Mouse (Mus musculus) midbrain, postnatal 0 days (tissue): ENCODE results near the gene Kcnq1. TPM values are rescaled to one million over a fixed set of nuclear protein-coding genes. Genes with fewer than 3 reads are reported as not detected.
A peak's percentile ranks its signal among the peaks of the same experiment; 100 is the strongest.

Source experiments
- ATAC-seq: fragments of 200-750 bp; cut with Nextera tagmentation; 2 replicates; pipeline ENCODE4 v1.8.0; 2017; ENCODE audit warnings: moderate number of reproducible peaks, mild to moderate bottlenecking, moderate TSS enrichment, moderate library complexity; ENCODE audit not compliant: low FRiP score
- DNase-seq: peaks from one replicate; pipeline ENCODE4 v3.0.0-alpha.2; 2015; ENCODE audit warnings: low spot score
- H3K27ac ChIP-seq: fragments of 300-500 bp; sonication (generic); 2 replicates; pipeline ENCODE4 v1.5.1; 2014; ENCODE audit warnings: low read depth, mild to moderate bottlenecking, low read length, mixed read lengths
- H3K27me3 ChIP-seq: fragments of 300-500 bp; sonication (generic); 2 replicates; pipeline ENCODE4 v1.6.1; 2014; ENCODE audit warnings: low read length, control low read depth, mixed read lengths; ENCODE audit not compliant: insufficient read depth
- H3K36me3 ChIP-seq: fragments of 300-500 bp; sonication (generic); 2 replicates; pipeline ENCODE4 v1.6.1; 2014; ENCODE audit warnings: low read length, control low read depth, mixed read lengths; ENCODE audit not compliant: insufficient read depth
- H3K4me1 ChIP-seq: fragments of 300-500 bp; sonication (generic); 2 replicates; pipeline ENCODE4 v1.6.1; 2014; ENCODE audit warnings: mild to moderate bottlenecking, control low read depth, antibody characterized with exemption, low read length, mixed read lengths; ENCODE audit not compliant: insufficient read depth
- H3K4me2 ChIP-seq: fragments of 300-500 bp; sonication (generic); 2 replicates; pipeline ENCODE4 v1.6.1; 2014; ENCODE audit warnings: low read depth, mild to moderate bottlenecking, low read length, mixed read lengths; ENCODE audit not compliant: poor library complexity, severe bottlenecking
- H3K4me3 ChIP-seq: fragments of 300-500 bp; sonication (generic); 2 replicates; pipeline ENCODE4 v1.5.1; 2014; ENCODE audit warnings: low read depth, mild to moderate bottlenecking, low read length, moderate library complexity
- H3K9ac ChIP-seq: fragments of 300-500 bp; sonication (generic); replicated peaks from 2 replicates; pipeline ENCODE4 v1.6.1; 2014; ENCODE audit warnings: mild to moderate bottlenecking, low read length, moderate library complexity, mixed read lengths; ENCODE audit not compliant: poor library complexity, severe bottlenecking
- H3K9me3 ChIP-seq: fragments of 300-500 bp; sonication (generic); 2 replicates; pipeline ENCODE4 v1.6.1; 2016; ENCODE audit warnings: low read length, control low read depth
- CTCF ChIP-seq: IDR thresholded peaks from 2 replicates; pipeline ENCODE4 v1.5.1; 2016; ENCODE audit warnings: antibody characterized with exemption, mild to moderate bottlenecking
- WGBS: fragments of 180-500 bp; shearing (Covaris S2); extraction: QIAGEN DNeasy Blood & Tissue Kit; methylation state at CpG from one replicate; pipeline ENCODE4 v1.1.7; 2014; 5-methylcytosine and 5-hydroxymethylcytosine counted together
- polyA plus RNA-seq: library from polyadenylated mRNA; unstranded; fragments of >200 nt; fragmentation: Nextera tagmentation; extraction: Ambion mirVana; gene quantifications from 2 replicates; pipeline ENCODE4 v1.2.1, GENCODE M21; 2015
- total RNA-seq: library from RNA; depleted of rRNA; stranded (reverse); fragments of >200 nt; gene quantifications from 2 replicates; pipeline ENCODE4 v1.2.3, GENCODE M21; 2014

Kcnq1 gene
- total and polyA plus RNA-seq, 2 experiments from 2014 or later, result 0.44 to 1.2 TPM

DNA sequence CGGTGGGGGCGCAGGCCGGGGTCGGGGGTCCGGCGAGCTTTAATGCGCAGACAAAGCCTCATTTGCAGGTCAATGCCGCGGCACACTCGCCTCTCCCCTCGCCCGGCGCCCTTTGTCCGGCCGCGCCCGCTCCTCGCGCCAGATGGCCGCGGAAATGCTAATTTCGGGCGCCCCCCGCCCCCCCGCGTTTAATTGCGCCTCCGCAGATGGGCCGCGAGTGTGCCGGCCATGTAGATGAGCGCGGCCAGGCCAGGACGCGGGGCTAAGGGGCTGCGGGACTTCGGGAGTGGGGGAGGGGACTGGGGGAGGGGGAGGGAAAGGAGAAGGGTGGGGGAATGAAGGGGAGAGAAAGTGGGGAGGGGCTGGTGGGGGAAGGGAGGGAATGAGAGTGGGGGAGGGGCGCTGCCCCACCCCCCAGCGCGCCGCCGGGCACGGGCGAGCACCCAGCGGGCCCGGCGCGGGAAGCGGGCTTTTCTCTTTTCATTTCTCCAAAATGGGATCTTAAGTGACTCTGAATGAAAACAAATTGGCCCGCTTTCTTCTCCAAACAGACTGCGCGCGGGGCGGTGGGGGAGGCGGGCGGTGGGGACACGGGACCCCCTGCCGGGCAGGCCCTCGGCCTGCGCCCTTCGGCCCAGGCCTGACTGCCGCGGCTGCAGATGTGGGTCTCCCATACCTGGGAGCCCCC, 331.9 kb downstream of the Kcnq1 start:
- Histone ChIP-seq H3K4me1 (peaks cover 3% of the 10 kb centered on the region; the same call in 1 of the 2 replicates), H3K36me3 (no peaks in the 10 kb centered on the region), H3K27me3 (peaks cover 3% of the 10 kb centered on the region; the same call in 1 of the 2 replicates), H3K9ac (peak overlapping the region; percentile 84), H3K27ac (0 out of 2 replicates have a peak overlapping the region, but pooled peaks have one; percentile 26), H3K4me2 (peak overlapping the region; percentile 95), H3K4me3 (peak overlapping the region; percentile 47), H3K9me3 (no peaks in the 10 kb centered on the region)
- WGBS, result under 1% methylated on average over 38 of the region's 63 CpGs
- no peak for TF ChIP-seq CTCF
- ATAC-seq, result peak; percentile 74
- peak; percentile 41 for DNase-seq

DNA sequence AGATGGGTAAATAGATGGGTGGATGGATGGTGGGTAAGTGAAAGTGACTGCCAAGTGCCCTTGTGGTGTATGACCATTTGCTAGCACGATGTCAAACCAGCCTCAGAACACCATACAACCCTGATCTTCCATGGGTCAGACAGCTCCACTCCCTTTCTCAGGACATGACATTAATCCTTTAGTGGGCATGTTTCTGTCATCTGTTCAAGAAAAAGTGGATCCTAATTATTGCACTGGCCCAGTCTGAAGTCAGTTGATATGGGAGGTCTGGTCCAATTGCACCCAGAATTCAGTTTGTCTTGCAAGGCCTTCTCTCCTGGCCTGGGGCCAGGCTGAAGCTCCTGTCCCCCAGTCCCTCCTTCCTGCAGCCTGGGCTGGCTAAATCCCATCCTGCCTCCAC, 332.8 kb downstream of the Kcnq1 start:
- ATAC-seq (no peak), DNase-seq (no peak)
- Histone ChIP-seq H3K4me2 (no peak overlapping the region), H3K9ac (no peak overlapping the region), H3K36me3 (no peaks in the 10 kb centered on the region), H3K4me3 (no peak overlapping the region), H3K27me3 (peaks cover 2% of the 10 kb centered on the region; the same call in 1 of the 2 replicates), H3K9me3 (no peaks in the 10 kb centered on the region), H3K4me1 (peaks cover 3% of the 10 kb centered on the region; the same call in 1 of the 2 replicates), H3K27ac (no peak overlapping the region)
- 69% methylated on average over 1 of the region's 1 CpGs for WGBS
- no peak for TF ChIP-seq CTCF

DNA sequence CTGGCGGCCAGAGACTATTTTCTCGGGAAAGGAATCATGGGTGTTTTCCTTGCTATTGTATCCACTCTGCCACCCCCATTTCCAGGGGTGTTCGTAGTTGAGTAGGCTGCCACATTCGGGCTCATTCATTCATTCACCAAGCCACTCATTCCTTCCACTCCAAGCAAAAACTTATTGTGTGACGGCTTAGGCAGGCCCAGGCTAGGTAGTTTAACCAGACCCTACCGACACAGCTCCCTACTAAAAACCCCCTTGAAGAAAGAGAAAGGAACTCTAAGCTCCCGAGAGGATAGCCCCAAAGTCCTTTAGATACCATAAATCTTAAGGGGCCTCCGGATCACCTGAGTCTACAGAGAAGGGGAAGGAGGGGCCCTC, 338.4 kb downstream of the Kcnq1 start:
- Histone ChIP-seq H3K9me3 (no peaks in the 10 kb centered on the region), H3K27me3 (peaks cover 3% of the 10 kb centered on the region; the same call in 1 of the 2 replicates), H3K4me3 (no peak overlapping the region), H3K36me3 (no peaks in the 10 kb centered on the region), H3K27ac (no peak overlapping the region), H3K4me1 (no peaks in the 10 kb centered on the region; the same call in 1 of the 2 replicates), H3K4me2 (no peak overlapping the region), H3K9ac (no peak overlapping the region)
- no peak for TF ChIP-seq CTCF
- DNase-seq (no peak), ATAC-seq (no peak)
- WGBS, result 42% methylated on average over 8 of the region's 8 CpGs

DNA sequence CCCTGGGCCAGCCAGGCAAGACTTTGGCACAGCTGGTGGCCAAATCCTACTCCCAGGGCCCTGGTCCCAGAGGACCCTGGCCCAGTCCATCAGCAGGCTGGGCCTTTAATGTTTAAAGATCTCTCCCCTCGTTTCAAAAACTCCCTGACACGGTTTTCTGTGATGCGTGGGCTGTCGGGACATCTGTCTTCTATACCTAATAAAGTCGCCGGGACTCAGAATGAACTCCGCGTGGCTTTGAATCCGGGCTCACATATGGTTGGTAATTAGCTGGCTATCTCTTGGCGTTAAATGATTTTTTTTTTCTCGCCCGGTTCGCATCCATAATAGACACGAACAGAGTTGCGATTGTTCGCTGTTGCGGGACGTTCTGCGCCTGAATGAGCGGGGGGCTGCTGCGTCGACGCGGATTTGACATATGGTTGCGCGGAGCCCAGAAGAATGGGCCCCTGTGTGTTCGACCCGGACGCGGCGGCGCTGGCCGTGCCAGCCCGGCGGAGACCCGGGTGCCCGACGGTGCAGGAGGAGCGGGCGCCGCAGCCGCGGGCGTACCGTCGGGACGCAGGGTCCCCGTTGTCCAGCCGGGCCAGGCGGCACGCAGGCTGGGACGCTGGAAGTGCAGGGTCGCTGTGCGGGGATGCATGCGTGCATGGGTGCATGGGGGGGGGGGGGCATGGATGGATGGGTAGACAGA, 338.9 kb downstream of the Kcnq1 start:
- H3K9me3 ChIP-seq, result no peaks in the 10 kb centered on the region
- H3K4me1 ChIP-seq, result no peaks in the 10 kb centered on the region; the same call in 1 of the 2 replicates
- TF ChIP-seq CTCF, result no peak
- ATAC-seq (0 out of 2 replicates have a peak, but pooled peaks have one; percentile 34), DNase-seq (peak; percentile 48)
- peak overlapping the region; percentile 57 for H3K4me2 ChIP-seq
- peaks cover 3% of the 10 kb centered on the region; the same call in 1 of the 2 replicates for H3K27me3 ChIP-seq
- peak overlapping the region; percentile 32 for H3K4me3 ChIP-seq
- no peaks in the 10 kb centered on the region for H3K36me3 ChIP-seq
- WGBS, result 3% methylated on average over 54 of the region's 55 CpGs
- peak overlapping the region; percentile 59 for H3K9ac ChIP-seq
- no peak overlapping the region for H3K27ac ChIP-seq

DNA sequence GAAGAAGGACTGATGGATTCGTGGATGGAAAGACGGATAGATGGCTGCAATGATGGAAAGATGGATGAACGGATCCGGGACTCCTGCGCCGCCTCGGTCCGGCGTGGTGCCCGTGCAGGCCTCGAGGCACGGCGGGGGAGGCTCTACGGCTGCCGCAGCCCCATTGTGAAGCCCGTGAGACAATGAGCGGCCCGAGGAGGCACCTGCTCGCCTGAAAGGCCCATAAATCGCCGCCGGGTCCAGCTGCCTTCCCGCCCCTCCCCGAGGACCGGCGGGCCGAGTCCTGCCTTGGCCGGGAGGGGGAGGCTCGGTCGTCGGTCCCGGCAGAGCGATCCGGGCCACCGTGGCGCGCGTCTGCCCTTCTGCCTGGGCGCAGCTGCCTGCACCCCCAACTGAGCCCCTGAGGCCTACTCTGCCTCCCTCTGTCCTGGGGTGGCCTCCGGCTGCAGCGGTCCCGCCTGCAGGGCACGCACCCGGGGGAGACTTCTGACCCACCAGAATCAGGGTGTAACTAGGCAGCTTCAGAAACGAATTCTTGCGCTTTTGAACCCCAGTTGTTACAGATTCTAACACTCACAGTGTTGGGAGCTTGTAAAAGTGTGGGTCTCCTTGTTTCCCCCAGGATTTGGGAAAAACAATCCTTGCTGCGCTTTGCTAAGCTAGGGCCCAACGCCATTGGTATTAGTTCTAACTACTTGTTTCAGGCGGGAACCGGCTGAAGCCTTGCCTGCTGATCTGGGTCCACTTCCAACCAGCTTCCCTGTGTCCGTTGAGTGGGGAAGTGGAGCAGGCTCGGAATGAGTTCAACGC, 339.7 kb downstream of the Kcnq1 start:
- H3K9me3 ChIP-seq, result no peaks in the 10 kb centered on the region
- peak overlapping the region; percentile 32 for H3K4me3 ChIP-seq
- no peak overlapping the region for H3K27ac ChIP-seq
- no peak for DNase-seq
- 0 out of 2 replicates have a peak, but pooled peaks have one; percentile 31 for ATAC-seq
- H3K36me3 ChIP-seq, result no peaks in the 10 kb centered on the region
- H3K9ac ChIP-seq, result peak overlapping the region; percentile 59
- TF ChIP-seq CTCF, result 0 out of 2 replicates have a peak, but pooled peaks have one; percentile 7
- WGBS, result 10% methylated on average over 37 of the region's 53 CpGs
- H3K4me2 ChIP-seq, result peak overlapping the region; percentile 57
- peaks cover 3% of the 10 kb centered on the region; the same call in 1 of the 2 replicates for H3K27me3 ChIP-seq
- H3K4me1 ChIP-seq, result no peaks in the 10 kb centered on the region; the same call in 1 of the 2 replicates
